Mouse (Mus musculus) G1E-ER4 (cell line): Measurements from ENCODE around the gene Znrf1. TPM values are rescaled to one million over a fixed set of nuclear protein-coding genes. Genes with fewer than 3 reads are reported as not detected.

Experiments
- GATA1 ChIP-seq: IDR thresholded peaks from one replicate; pipeline ENCODE4 v1.8.0; 2012; ENCODE audit warnings: low read length, inconsistent platforms
- polyA plus RNA-seq: library from polyadenylated mRNA; stranded (reverse); fragments of >175 nt; gene quantifications from 2 replicates; pipeline ENCODE4 v1.2.3, GENCODE M21; 2012

Znrf1 gene
- polyA plus RNA-seq, 1 experiment = 36.4 TPM

DNA sequence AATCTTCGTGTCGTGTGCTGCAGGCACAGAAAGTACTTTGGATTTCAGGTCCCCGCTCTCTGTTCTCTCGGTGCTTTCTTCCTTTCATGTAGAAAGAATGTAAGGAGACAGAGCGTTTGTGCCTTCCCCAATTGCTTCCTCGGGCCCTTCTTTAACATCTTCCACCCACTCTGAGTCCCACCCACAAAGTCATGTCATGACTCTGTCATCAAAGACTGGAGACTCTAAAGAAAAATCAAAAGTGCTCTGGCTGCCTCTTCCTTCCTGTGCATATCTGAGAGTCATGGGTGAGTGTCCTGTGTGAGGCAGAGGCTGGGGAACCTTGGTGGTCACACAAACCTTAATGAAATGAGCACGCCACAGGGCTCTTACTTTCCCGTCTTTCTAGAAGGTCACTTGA lies 8.7 kb upstream of the Znrf1 start:
- no peak for TF ChIP-seq GATA1

DNA sequence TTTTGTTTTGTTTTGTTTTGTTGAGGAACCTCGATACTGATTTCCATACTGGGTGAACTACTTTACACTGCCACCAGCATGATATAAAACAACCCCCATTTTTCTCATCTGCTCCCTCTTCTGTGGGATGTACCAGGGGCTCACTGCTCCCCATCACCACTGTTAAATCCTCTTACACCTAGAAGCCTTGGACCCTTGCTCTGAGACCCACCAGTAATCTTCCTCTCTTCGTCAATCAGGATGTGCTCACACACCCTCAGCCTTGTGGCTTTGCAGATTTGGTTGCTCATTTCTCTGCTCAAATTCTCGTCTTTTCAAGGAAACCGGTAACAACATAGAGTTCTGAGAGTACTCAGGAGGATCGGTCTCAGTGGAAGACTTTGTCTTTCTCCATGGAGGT lies 7.8 kb upstream of the Znrf1 start:
- no peak for TF ChIP-seq GATA1

DNA sequence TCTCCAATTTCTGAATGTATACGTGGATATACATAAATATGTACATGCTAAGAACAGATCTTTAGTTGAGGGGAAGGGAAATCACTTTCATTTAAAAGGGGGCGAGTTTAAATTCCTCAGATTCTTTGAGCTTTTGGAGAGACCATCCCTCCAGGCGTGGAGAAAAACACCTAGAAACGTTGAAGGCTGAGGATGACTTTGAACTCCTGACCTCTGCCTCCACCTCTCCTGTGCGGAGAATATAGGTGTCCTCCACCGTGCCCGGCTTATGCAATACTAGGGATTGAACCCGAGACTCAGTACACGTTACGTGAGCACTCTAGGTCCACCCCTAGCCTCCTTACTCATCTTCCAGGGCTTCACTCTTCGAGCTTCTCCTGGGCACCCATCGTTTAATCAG lies 4.7 kb upstream of the Znrf1 start:
- no peak for TF ChIP-seq GATA1

DNA sequence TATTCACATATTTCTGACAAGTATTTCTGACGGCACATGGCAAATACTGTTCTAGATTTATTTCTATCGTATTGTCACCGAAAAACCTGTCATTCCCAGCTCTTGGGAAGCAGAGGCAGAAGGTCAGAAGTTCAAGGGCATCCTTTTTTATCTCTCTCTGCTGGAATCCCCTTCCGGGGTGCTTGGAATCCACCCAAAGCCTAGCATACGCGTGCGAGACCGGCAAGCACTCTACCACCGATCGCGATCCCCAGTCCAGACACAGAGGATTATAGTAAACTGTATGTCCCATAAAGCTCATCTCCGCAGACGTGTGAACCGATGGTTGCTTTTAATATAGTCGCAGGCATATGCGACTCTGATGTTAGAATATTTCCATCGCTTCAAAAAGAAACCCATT lies 4.3 kb upstream of the Znrf1 start:
- no peak for TF ChIP-seq GATA1

DNA sequence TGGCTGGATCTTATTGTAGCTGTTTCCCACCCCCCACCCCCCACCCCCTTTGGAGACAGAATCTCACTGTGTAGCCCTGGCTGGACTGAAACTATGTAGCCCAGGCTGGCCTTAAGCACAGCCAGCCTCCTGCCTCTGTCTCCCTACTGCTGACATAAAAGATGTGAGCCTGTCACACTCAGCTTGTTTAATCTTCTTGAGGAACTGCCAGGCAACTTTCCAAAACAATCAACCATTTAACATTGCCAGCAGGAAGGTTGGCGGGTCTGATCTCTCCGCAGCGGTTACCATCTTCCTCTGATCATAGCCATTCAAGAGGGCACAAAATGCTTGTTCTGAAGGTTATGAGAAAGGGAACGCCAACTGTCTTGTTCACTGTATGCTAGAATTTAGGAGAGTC lies 2.4 kb upstream of the Znrf1 start:
- no peak for TF ChIP-seq GATA1

DNA sequence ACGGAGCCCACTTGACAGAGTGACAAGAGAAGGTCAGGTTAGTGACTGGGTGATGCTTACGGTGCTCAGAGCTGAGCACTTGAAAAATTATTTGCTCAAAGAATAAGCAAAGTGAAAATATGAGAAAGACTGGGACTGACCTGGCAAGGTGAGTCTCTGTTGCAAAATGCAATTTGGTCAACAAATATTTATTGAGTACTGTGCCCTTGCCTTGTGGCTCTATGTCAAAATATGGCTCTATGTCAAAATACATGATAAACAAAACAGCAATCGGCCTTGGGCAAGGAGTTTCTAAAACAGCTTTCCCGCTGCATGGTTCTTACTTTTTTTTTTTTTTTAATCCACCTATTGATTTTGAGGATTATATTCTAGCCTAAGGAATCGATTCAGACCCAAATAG lies 406 bp upstream of the Znrf1 start:
- no peak for TF ChIP-seq GATA1

DNA sequence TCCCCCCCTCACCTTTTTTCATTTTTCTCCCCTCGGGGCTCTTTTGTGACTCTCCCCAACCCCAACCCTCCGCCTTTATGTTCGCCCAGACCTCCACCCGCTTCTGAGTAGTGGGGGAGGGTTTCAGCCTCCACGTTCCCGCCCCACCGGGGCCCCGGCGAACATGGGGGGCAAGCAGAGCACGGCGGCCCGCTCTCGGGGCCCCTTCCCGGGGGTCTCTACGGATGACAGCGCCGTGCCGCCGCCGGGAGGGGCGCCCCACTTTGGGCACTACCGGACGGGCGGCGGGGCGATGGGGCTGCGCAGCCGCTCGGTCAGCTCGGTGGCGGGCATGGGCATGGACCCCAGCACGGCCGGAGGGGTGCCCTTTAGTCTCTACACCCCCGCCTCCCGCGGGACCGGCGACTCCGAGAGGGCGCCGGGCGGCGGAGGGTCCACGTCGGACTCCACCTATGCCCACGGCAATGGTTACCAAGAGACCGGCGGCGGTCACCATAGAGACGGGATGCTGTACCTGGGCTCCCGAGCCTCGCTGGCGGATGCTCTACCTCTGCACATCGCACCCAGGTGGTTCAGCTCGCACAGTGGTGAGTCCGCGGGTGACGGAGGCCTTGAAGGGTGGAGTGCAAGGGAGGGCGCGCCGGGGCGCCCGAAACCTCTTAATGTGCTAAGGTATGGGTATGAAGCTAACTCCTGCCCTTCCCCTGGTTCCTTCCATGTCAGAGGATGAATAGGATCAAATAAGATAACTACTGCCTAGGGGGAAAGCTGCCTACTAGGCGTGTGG lies 1.3 kb downstream of the Znrf1 start:
- no peak for TF ChIP-seq GATA1

DNA sequence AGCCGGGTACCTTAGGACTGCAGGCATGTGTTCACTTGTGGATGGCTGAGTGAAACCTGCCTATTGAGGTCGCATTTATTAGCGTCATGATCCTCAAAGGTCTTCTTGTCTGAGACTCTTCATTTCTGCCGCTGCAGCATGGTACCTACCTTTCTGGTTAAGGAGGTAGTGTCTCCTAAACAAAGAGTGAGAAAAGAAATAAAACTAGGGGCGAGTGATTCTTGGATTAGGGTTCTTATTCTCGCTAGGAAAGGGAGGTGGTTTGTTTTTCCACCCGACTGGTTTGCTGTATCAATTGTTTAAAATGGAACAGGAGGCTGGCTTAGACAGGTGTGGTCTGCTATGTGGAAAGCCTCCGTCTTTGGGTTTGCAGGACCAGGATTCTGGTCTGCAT lies 1.9 kb downstream of the Znrf1 start:
- TF ChIP-seq GATA1 = no peak

DNA sequence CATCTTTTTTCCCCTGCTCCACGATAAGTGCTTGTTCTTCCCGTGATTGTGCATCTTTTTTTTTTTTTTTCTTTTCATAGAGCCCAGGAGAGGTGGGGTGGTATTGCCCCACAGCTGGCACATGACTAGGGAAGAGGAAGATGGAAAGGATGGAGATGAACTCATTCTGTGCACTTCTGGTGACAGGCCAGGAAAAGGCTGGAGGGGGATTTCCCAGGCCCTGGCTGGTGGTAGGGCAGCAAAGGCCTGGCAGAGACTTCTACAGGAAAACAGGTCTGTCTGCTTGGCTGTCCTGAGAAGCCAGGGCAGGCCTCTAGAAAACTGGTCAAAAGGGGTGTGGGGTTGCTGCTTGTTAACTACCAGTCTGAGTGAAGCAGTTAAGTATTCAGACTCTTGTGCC lies 2.3 kb downstream of the Znrf1 start:
- TF ChIP-seq GATA1 = no peak

DNA sequence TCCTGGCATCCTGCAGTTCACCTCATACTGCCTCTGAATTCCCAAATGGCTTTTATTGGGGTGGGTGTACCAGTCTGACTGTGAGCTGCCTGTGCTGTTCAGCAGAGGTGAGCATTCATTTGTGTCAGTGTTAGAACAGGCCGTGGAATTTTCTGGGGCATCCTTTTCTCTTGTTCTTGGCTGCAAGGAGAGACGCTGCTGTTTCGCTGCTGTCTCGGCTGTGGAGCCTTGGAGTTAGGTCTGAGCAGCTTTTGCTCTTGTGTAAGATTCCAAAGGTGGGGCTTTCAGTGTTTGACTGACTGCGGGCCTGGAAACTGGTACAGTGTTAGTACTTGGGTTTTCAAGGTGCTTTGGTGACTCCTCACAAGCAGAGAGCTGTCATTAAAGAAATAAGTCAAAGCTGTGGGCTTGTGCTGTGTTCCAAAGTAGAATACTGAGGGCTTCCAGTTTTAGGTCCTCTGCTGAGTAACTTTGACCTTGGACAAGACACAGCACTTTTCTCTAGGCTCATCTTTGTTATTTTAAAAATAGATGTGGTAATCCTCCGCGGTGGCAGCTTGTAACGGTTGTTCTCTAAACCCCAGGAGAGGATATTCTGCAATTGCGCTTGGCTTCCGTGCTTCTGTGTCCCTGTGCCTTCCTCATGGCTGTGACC lies 3.7 kb downstream of the Znrf1 start:
- no peak for TF ChIP-seq GATA1

DNA sequence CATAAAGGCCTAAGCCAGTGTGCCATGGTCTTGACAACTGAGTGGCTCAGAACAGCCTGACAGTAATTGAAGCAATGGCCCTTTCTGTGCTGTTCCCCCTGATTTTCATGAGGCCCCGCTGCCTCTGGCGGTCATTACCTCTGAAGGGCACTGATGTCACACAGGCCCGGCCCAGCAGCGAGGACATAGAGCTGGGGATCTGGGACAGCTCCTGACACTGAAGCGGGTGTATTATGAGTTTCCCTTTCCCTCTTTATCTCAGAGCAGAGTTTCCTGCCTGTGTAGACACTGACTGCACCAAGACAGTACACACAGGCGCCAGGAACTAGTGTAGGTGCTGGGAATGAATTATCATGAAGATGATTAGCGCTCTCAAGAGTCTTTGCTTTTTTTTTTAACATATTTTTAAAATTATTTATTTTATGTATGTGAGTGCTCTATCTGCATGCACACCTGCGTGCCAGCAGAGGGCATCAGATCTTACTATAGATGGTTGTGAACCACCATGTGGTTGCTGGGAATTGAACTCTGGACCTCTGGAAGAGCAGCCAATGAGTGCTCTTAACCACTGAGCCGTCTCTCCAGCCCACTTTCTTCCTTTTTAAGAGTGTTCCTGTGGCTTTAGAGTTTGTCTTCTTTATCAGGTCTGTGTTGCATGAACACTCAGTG lies 7.9 kb downstream of the Znrf1 start:
- TF ChIP-seq GATA1 = no peak

DNA sequence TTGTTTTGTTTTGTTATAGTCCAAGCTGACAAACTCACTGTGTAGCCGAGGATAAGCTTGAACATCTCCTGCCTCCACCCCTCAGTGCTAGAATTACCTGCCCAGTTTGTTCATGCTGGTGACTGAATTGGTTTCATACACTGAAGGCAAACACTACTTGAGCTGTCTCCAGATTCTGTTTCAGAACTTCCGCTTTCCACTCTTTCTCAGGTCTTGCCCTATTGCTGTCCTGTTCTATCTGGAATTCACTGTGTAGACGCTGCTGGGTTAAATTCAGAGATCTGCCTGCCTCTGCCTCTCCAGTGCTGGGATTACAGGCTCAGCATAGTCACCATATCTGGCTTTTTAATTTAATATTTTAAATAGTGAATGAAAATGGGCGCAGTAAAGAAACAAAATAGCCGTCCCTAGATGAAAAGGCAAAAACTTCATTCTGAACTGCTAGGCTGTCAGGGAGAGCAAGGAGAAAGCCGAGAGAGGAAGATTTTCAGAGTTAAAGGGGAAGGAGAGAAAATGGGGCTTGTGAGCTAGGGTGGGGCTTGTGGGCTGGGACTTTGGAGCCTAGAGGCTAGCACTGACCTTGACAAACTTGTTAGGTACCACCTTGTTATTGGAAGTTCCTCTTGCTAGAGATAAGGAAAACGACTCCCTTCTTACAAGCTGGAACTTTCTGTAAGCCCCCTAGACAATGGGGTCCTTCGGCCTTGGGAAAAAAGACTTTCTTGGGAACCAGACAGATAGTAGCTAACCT lies 9.7 kb downstream of the Znrf1 start:
- no peak for TF ChIP-seq GATA1

DNA sequence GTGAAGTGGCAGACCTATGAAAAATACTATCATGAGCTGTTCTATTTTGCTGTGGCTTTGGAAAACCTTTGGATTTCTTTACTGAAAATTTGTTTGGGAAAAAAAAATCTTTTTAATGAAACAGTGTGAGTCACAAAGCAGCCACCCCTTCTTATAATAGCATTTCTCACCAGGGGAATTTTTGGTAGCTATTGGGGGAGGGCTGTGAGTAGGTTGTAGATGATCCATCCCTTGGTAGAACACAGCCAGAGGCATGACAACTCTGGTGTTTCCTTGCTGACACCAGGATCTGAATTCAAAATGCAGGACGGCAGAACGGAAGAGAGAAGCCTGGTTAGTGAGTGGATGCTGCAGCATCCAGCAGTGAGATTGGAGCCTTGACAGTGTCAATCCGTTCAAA lies 11.2 kb downstream of the Znrf1 start:
- no peak for TF ChIP-seq GATA1

DNA sequence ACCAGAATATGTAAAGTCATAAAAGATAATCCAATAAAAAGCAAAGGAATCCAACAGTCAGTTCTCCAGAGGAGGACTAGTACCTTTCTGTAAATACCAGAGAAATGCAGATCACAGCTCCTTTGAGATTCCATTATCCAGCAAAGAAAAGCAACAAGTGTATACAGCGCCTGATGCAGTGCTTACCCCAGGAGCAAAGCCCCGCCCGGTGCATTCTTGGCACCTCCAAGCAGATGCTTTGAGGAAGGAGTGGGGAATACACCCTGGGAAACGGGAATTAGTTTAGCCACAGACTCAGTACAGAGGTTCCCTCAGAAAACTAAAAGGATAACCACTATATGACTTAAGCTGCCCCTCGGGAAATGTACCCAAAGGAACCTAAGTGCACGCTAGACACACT lies 12.3 kb downstream of the Znrf1 start:
- no peak for TF ChIP-seq GATA1

DNA sequence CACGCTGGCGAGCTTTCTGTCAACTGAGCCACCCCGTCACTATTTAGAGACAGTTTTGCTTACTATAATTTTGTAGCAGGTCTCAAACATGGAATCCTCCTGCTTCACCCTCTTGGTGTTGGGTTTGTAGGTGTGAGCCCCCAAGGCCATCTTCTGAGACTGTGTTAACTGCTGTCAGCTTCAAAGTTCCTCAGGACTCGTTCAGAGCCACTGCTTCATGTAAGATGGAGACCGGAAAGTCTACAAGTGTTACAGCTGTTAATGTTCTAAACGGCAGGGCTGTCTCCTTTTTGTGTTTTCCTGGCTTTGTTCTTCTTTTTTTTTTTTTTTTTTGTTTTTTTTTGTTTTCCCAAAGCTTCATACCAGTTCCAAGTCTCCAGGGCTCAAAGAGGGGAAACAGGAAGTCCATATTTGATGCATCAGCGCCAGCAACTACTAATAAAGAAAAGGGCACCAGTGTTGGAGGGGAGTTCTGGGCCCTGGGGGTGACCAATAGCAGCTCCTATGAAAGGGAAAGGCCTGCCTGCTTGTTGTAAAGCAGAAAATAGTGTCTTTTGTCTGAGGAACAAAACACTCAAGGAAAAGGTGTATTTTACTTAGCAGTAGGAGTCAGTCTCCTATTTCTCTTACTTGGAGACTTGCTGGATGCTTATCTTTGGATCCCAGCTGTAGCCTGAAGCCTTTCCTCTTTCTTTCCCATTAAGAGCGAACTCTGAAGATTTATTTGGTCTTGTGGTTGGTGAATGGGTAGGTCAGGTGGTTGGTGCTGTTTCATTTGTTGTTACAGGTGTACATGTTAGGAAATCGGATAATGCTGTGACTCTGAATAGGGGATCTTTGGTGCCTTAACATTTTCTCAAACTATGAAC lies 14.3 kb downstream of the Znrf1 start:
- TF ChIP-seq GATA1 = no peak
